Mouse (Mus musculus) heart, embryonic 15.5 days (tissue): Measurements from ENCODE around the gene Gif. TPM values are rescaled to one million over a fixed set of nuclear protein-coding genes. Genes with fewer than 3 reads are reported as not detected.

Experiments used
- ATAC-seq: fragments of 200-750 bp; cut with Nextera tagmentation; replicated peaks from 2 replicates; pipeline ENCODE4 v1.8.0; 2017; ENCODE audit warnings: low read depth, moderate TSS enrichment; ENCODE audit not compliant: insufficient number of reproducible peaks, insufficient read depth, low FRiP score
- H3K27ac ChIP-seq: fragments of 300-500 bp; sonication (generic); 2 replicates; pipeline ENCODE4 v1.5.1; 2015; ENCODE audit warnings: mild to moderate bottlenecking, inconsistent platforms
- H3K27me3 ChIP-seq: fragments of 300-500 bp; sonication (generic); 2 replicates; pipeline ENCODE4 v1.6.1; 2015; ENCODE audit warnings: inconsistent platforms
- H3K36me3 ChIP-seq: fragments of 300-500 bp; sonication (generic); 2 replicates; pipeline ENCODE4 v1.6.1; 2015; ENCODE audit warnings: mild to moderate bottlenecking, inconsistent platforms
- H3K4me1 ChIP-seq: fragments of 300-500 bp; sonication (generic); replicated peaks from 2 replicates; pipeline ENCODE4 v1.6.1; 2015; ENCODE audit warnings: inconsistent platforms
- H3K4me2 ChIP-seq: fragments of 300-500 bp; sonication (generic); 2 replicates; pipeline ENCODE4 v1.6.1; 2015; ENCODE audit warnings: inconsistent platforms, mild to moderate bottlenecking, moderate library complexity
- H3K4me3 ChIP-seq: fragments of 300-500 bp; sonication (generic); 2 replicates; pipeline ENCODE4 v1.5.1; 2015; ENCODE audit warnings: mild to moderate bottlenecking, inconsistent platforms
- H3K9ac ChIP-seq: fragments of 300-500 bp; sonication (generic); 2 replicates; pipeline ENCODE4 v1.6.1; 2015; ENCODE audit warnings: mild to moderate bottlenecking, inconsistent platforms
- H3K9me3 ChIP-seq: fragments of 300-500 bp; sonication (generic); replicated peaks from 2 replicates; pipeline ENCODE4 v1.6.1; 2016; ENCODE audit warnings: inconsistent platforms
- WGBS: fragments of 180-500 bp; shearing (Covaris S2); methylation state at CpG from one replicate; pipeline ENCODE4 v1.1.7; 2015; ENCODE audit warnings: mixed read lengths; 5-methylcytosine and 5-hydroxymethylcytosine counted together
- polyA plus RNA-seq: library from polyadenylated mRNA; unstranded; fragments of >200 nt; fragmentation: Nextera tagmentation; extraction: Ambion mirVana; gene quantifications from 2 replicates; pipeline ENCODE4 v1.2.1, GENCODE M21; 2015

Gene Gif
- polyA plus RNA-seq, result not detected in 2 replicates

- 91% methylated on average over 2 of the region's 2 CpGs for WGBS
- Histone ChIP-seq H3K36me3 (no peaks in the 10 kb centered on the region), H3K4me3 (no peak within 1 kb of the TSS), H3K4me2 (no peak within 1 kb of the TSS), H3K9ac (no peak within 1 kb of the TSS), H3K9me3 (no peaks in the 10 kb centered on the region), H3K27ac (no peak within 1 kb of the TSS), H3K4me1 (no peaks in the 10 kb centered on the region), H3K27me3 (no peaks in the 10 kb centered on the region)
- no peak for ATAC-seq
Observed at GRCm38 (mm10) chr19:11747298-11747697, at the start of gene Gif. Gene Gif (plus strand): TSS chr19:11747554.

GRCm38 (mm10) chr19:11698342-11698741, 49.0 kb upstream of the Gif start:
- H3K36me3 ChIP-seq, result no peaks in the 10 kb centered on the region
- 82% methylated on average over 6 of the region's 6 CpGs for WGBS
- H3K27me3 ChIP-seq, result no peaks in the 10 kb centered on the region
- no peak overlapping the region for H3K27ac ChIP-seq
- no peak overlapping the region for H3K4me3 ChIP-seq
- no peaks in the 10 kb centered on the region for H3K4me1 ChIP-seq
- H3K9me3 ChIP-seq, result no peaks in the 10 kb centered on the region
- no peak overlapping the region for H3K4me2 ChIP-seq
- ATAC-seq, result no peak
- H3K9ac ChIP-seq, result no peak overlapping the region

- H3K4me3 ChIP-seq, result no peak overlapping the region
- H3K9me3 ChIP-seq, result no peaks in the 10 kb centered on the region
- H3K4me2 ChIP-seq, result no peak overlapping the region
- no peaks in the 10 kb centered on the region for H3K4me1 ChIP-seq
- ATAC-seq, result no peak
- no peaks in the 10 kb centered on the region for H3K27me3 ChIP-seq
- no peak overlapping the region for H3K9ac ChIP-seq
- no peak overlapping the region for H3K27ac ChIP-seq
- WGBS, result 74% methylated on average over 4 of the region's 4 CpGs
- H3K36me3 ChIP-seq, result no peaks in the 10 kb centered on the region
Observed at GRCm38 (mm10) chr19:11712451-11712850, 34.9 kb upstream of the Gif start.

GRCm38 (mm10) chr19:11720071-11720470, 27.3 kb upstream of the Gif start:
- no peak overlapping the region for H3K9ac ChIP-seq

GRCm38 (mm10) chr19:11723870-11724269, 23.5 kb upstream of the Gif start:
- H3K27me3 ChIP-seq, result no peaks in the 10 kb centered on the region
- H3K4me3 ChIP-seq, result no peak overlapping the region
- no peak for ATAC-seq
- H3K36me3 ChIP-seq, result no peaks in the 10 kb centered on the region
- H3K9ac ChIP-seq, result no peak overlapping the region
- 81% methylated on average over 2 of the region's 2 CpGs for WGBS
- no peak overlapping the region for H3K4me2 ChIP-seq
- no peaks in the 10 kb centered on the region for H3K9me3 ChIP-seq
- H3K4me1 ChIP-seq, result no peaks in the 10 kb centered on the region
- H3K27ac ChIP-seq, result no peak overlapping the region

More at GRCm38 (mm10) chr19:11720071-11720470, 27.3 kb upstream of the Gif start:
- Histone ChIP-seq H3K4me3 (no peak overlapping the region), H3K36me3 (no peaks in the 10 kb centered on the region), H3K4me2 (no peak overlapping the region), H3K27me3 (no peaks in the 10 kb centered on the region), H3K27ac (no peak overlapping the region), H3K9me3 (no peaks in the 10 kb centered on the region), H3K4me1 (no peaks in the 10 kb centered on the region)
- 74% methylated on average over 3 of the region's 3 CpGs for WGBS
- no peak for ATAC-seq

- Histone ChIP-seq H3K36me3 (no peaks in the 10 kb centered on the region), H3K4me3 (no peak overlapping the region), H3K27me3 (no peaks in the 10 kb centered on the region), H3K27ac (no peak overlapping the region), H3K9me3 (no peaks in the 10 kb centered on the region), H3K4me2 (no peak overlapping the region), H3K4me1 (no peaks in the 10 kb centered on the region), H3K9ac (no peak overlapping the region)
- WGBS, result 74% methylated on average over 6 of the region's 6 CpGs
- no peak for ATAC-seq
Observed at GRCm38 (mm10) chr19:11724275-11724674, 23.1 kb upstream of the Gif start.

- WGBS, result 54% methylated on average over 2 of the region's 2 CpGs
- ATAC-seq, result no peak
Observed at GRCm38 (mm10) chr19:11725915-11726314, 21.4 kb upstream of the Gif start.

GRCm38 (mm10) chr19:11727304-11727703, 20.1 kb upstream of the Gif start:
- no peak overlapping the region for H3K27ac ChIP-seq
- WGBS, result 88% methylated on average over 5 of the region's 5 CpGs
- H3K4me3 ChIP-seq, result no peak overlapping the region
- no peak overlapping the region for H3K4me2 ChIP-seq
- no peaks in the 10 kb centered on the region for H3K27me3 ChIP-seq
- no peak overlapping the region for H3K9ac ChIP-seq
- H3K9me3 ChIP-seq, result no peaks in the 10 kb centered on the region
- no peaks in the 10 kb centered on the region for H3K36me3 ChIP-seq
- no peaks in the 10 kb centered on the region for H3K4me1 ChIP-seq
- no peak for ATAC-seq

More at GRCm38 (mm10) chr19:11725915-11726314, 21.4 kb upstream of the Gif start:
- no peak overlapping the region for H3K9ac ChIP-seq
- no peaks in the 10 kb centered on the region for H3K36me3 ChIP-seq
- H3K27me3 ChIP-seq, result no peaks in the 10 kb centered on the region
- no peaks in the 10 kb centered on the region for H3K9me3 ChIP-seq
- H3K4me3 ChIP-seq, result no peak overlapping the region
- H3K4me2 ChIP-seq, result no peak overlapping the region
- no peak overlapping the region for H3K27ac ChIP-seq
- H3K4me1 ChIP-seq, result no peaks in the 10 kb centered on the region

- WGBS, result 71% methylated on average over 1 of the region's 1 CpGs
- Histone ChIP-seq H3K9me3 (no peaks in the 10 kb centered on the region), H3K36me3 (no peaks in the 10 kb centered on the region), H3K9ac (no peak overlapping the region), H3K27ac (no peak overlapping the region), H3K4me1 (no peaks in the 10 kb centered on the region), H3K27me3 (no peaks in the 10 kb centered on the region), H3K4me2 (no peak overlapping the region), H3K4me3 (no peak overlapping the region)
- no peak for ATAC-seq
Observed at GRCm38 (mm10) chr19:11730278-11730677, 17.1 kb upstream of the Gif start.

- no peaks in the 10 kb centered on the region for H3K27me3 ChIP-seq
- no peak overlapping the region for H3K9ac ChIP-seq
- no peak for ATAC-seq
- no peak overlapping the region for H3K4me2 ChIP-seq
- 41% methylated on average over 1 of the region's 1 CpGs for WGBS
- no peaks in the 10 kb centered on the region for H3K4me1 ChIP-seq
- no peaks in the 10 kb centered on the region for H3K9me3 ChIP-seq
- H3K36me3 ChIP-seq, result no peaks in the 10 kb centered on the region
- H3K27ac ChIP-seq, result no peak overlapping the region
- H3K4me3 ChIP-seq, result no peak overlapping the region
Observed at GRCm38 (mm10) chr19:11736455-11736854, 10.9 kb upstream of the Gif start.

- Histone ChIP-seq H3K27ac (no peak overlapping the region), H3K4me2 (no peak overlapping the region), H3K4me3 (no peak overlapping the region), H3K36me3 (no peaks in the 10 kb centered on the region), H3K27me3 (no peaks in the 10 kb centered on the region), H3K9ac (no peak overlapping the region), H3K4me1 (no peaks in the 10 kb centered on the region), H3K9me3 (no peaks in the 10 kb centered on the region)
- no peak for ATAC-seq
Observed at GRCm38 (mm10) chr19:11745680-11746079, 1.7 kb upstream of the Gif start.

- Histone ChIP-seq H3K4me2 (no peak overlapping the region), H3K4me1 (no peaks in the 10 kb centered on the region; the same call in 1 of the 2 replicates), H3K27ac (no peak overlapping the region), H3K27me3 (no peaks in the 10 kb centered on the region), H3K9ac (no peak overlapping the region), H3K9me3 (no peaks in the 10 kb centered on the region), H3K4me3 (no peak overlapping the region), H3K36me3 (no peaks in the 10 kb centered on the region)
- 71% methylated on average over 3 of the region's 3 CpGs for WGBS
- no peak for ATAC-seq
Observed at GRCm38 (mm10) chr19:11765059-11765458, 17.7 kb downstream of the Gif start.
